Mouse (Mus musculus) adrenal gland, postnatal 0 days (tissue): Measurements from ENCODE around the gene Edn3. TPM values are rescaled to one million over a fixed set of nuclear protein-coding genes. Genes with fewer than 3 reads are reported as not detected.

Experiments used
- polyA plus RNA-seq: library from polyadenylated mRNA; unstranded; fragments of >200 nt; fragmentation: Nextera tagmentation; extraction: Ambion mirVana; gene quantifications from 2 replicates; pipeline ENCODE4 v1.2.1, GENCODE M21; 2015

The Edn3 gene
- polyA plus RNA-seq: 11.3 and 13.1 TPM in 2 replicates

DNA sequence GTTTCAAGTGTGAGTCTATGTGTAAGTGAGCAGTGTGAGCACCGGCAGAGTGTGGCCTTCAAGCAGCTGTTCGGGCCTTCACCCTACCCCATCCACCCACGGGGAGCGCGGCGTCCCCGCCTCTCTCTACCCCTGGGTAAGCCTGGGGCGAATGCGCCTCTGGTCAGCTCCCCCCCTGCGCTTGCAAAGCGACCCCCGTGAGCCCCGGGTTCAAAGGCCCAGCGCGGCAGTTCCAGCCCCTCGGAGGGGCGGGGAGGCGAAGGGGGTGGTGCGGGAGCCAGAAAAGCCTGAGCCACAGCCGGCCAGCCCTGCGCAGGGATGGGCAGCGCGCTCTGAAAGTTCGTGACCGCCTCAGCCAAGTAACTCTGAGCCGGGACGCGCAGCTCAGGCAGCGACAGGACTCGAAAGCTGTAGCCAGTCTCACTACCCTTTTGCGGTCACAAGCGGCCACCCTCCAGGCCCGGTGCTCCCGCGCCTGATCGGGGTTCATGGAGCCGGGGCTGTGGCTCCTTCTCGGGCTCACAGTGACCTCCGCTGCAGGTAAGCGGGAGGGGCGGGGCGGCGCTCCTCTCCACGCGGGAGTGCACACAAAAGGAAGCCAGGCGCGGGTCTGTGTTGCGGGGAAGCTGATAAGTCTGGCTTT is at the start of gene Edn3:
Gene Edn3 (plus strand): TSS at position 141 of the 643 bp plus-strand sequence.

Other genes with a start within 250 kb of the Edn3 start
- 0.03 and 0.05 TPM in 2 replicates for gene Zfp831, start 117.1 kb upstream of the Edn3 start, polyA plus RNA-seq
- 0.22 and 0.26 TPM in 2 replicates for gene Gm14444, start 249.6 kb downstream of the Edn3 start, polyA plus RNA-seq